In genomic region chr11:71846496-71846895, GRCm38 (mm10) we compare ENCODE assay signal across 14 mouse cellular contexts.
"Had no signal": no experiment of that assay in that cellular context is flagged by ENCODE, and none has a peak within 500 bp of the region (broad histone marks: within the 10 kb centered on the region; RNA-seq: fewer than 3 reads in every experiment).

No protein-coding gene starts in this region.

- H3K9me3 ChIP-seq: liver, embryonic 13.5 days; midbrain, embryonic 12.5 days; stomach, embryonic 15.5 days had no signal

- H3K4me3 ChIP-seq: left cerebral cortex, adult 2 months; liver, embryonic 13.5 days; midbrain, embryonic 12.5 days; stomach, embryonic 15.5 days had no signal

- DNase-seq: kidney, adult 2 months; kidney, postnatal 25 days; layer of hippocampus, postnatal 36 days; liver, embryonic 13.5 days; lung, adult 2 months; lung, postnatal 14 days; lung, postnatal 4 days; right cerebral cortex, postnatal 25 days; spleen, adult 18-20 months; thymus, postnatal 25 days had no signal

- H3K36me3 ChIP-seq: liver, embryonic 13.5 days; midbrain, embryonic 12.5 days; stomach, embryonic 15.5 days had no signal

- H3K27ac ChIP-seq: kidney, postnatal 0 days; left cerebral cortex, adult 2 months; liver, embryonic 13.5 days; midbrain, embryonic 12.5 days; stomach, embryonic 15.5 days had no signal

- H3K9ac ChIP-seq: liver, embryonic 13.5 days; midbrain, embryonic 12.5 days; stomach, embryonic 15.5 days had no signal

- H3K4me1 ChIP-seq: liver, embryonic 13.5 days; midbrain, embryonic 12.5 days; stomach, embryonic 15.5 days had no signal

- H3K27me3 ChIP-seq: liver, embryonic 13.5 days; midbrain, embryonic 12.5 days; stomach, embryonic 15.5 days had no signal

- H3K4me2 ChIP-seq: liver, embryonic 13.5 days; midbrain, embryonic 12.5 days; stomach, embryonic 15.5 days had no signal
